Mouse (Mus musculus) stomach, embryonic 14.5 days (tissue): Measurements from ENCODE around the gene Ppox. TPM values are rescaled to one million over a fixed set of nuclear protein-coding genes. Genes with fewer than 3 reads are reported as not detected.

Experiments used
- ATAC-seq: fragments of 200-750 bp; cut with Nextera tagmentation; 2 replicates; pipeline ENCODE4 v1.8.0; 2017; ENCODE audit warnings: low read depth, moderate TSS enrichment; ENCODE audit not compliant: insufficient number of reproducible peaks, insufficient read depth, low FRiP score
- H3K27ac ChIP-seq: fragments of 300-500 bp; sonication (generic); 2 replicates; pipeline ENCODE4 v1.5.1; 2014; ENCODE audit warnings: mild to moderate bottlenecking, low read length, moderate library complexity, mixed read lengths
- H3K27me3 ChIP-seq: fragments of 300-500 bp; sonication (generic); 2 replicates; pipeline ENCODE4 v1.6.1; 2014; ENCODE audit warnings: low read length, control low read depth, mixed read lengths; ENCODE audit not compliant: control insufficient read depth, insufficient read depth
- H3K36me3 ChIP-seq: fragments of 300-500 bp; sonication (generic); 2 replicates; pipeline ENCODE4 v1.6.1; 2014; ENCODE audit warnings: mild to moderate bottlenecking, control low read depth, low read length, moderate library complexity, mixed read lengths; ENCODE audit not compliant: control insufficient read depth, insufficient read depth
- H3K4me1 ChIP-seq: fragments of 300-500 bp; sonication (generic); 2 replicates; pipeline ENCODE4 v1.6.1; 2014; ENCODE audit warnings: low read length, control low read depth, mixed read lengths; ENCODE audit not compliant: control insufficient read depth, insufficient read depth
- H3K4me2 ChIP-seq: fragments of 300-500 bp; sonication (generic); replicated peaks from 2 replicates; pipeline ENCODE4 v1.6.1; 2014; ENCODE audit warnings: low read depth, low read length, control low read depth
- H3K4me3 ChIP-seq: fragments of 300-500 bp; sonication (generic); 2 replicates; pipeline ENCODE4 v1.5.1; 2014; ENCODE audit warnings: low read depth, low read length, control low read depth
- H3K9ac ChIP-seq: fragments of 300-500 bp; sonication (generic); replicated peaks from 2 replicates; pipeline ENCODE4 v1.6.1; 2014; ENCODE audit warnings: low read depth, mild to moderate bottlenecking, control low read depth, low read length, moderate library complexity, mixed read lengths
- H3K9me3 ChIP-seq: fragments of 300-500 bp; sonication (generic); 2 replicates; pipeline ENCODE4 v1.6.1; 2016; ENCODE audit warnings: low read depth, low read length, control low read depth; ENCODE audit not compliant: control insufficient read depth
- WGBS: fragments of 180-500 bp; shearing (Covaris S2); extraction: QIAGEN DNeasy Blood & Tissue Kit; methylation state at CpG from one replicate; pipeline ENCODE4 v1.1.7; 2014; 5-methylcytosine and 5-hydroxymethylcytosine counted together
- polyA plus RNA-seq: library from polyadenylated mRNA; unstranded; fragments of >200 nt; fragmentation: Nextera tagmentation; extraction: Ambion mirVana; gene quantifications from 2 replicates; pipeline ENCODE4 v1.2.1, GENCODE M21; 2014

Gene Ppox
- polyA plus RNA-seq, 1 experiment from 2014 or later: 56.7 TPM

DNA sequence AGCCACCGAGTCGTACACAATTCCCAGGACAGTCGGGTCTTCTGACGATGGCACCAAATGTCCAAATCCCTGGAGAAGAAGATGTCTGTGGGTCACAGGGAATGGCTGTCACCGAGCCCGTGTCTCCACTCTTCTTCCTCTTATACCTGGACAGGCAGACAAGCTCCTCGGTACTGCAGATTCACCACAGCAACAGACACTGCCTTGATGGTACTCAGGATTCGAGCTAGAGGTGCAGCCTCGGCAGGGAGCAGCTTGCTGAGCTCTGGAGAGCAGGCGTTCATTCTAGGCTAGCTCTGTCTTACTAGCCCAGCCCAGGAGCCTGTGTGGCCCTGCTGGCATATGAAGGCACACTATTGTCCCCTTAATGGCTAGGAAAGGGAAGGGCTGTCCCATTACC, 3.2 kb downstream of the Ppox start:
- H3K4me3 ChIP-seq: no peak overlapping the region
- no peak for ATAC-seq

DNA sequence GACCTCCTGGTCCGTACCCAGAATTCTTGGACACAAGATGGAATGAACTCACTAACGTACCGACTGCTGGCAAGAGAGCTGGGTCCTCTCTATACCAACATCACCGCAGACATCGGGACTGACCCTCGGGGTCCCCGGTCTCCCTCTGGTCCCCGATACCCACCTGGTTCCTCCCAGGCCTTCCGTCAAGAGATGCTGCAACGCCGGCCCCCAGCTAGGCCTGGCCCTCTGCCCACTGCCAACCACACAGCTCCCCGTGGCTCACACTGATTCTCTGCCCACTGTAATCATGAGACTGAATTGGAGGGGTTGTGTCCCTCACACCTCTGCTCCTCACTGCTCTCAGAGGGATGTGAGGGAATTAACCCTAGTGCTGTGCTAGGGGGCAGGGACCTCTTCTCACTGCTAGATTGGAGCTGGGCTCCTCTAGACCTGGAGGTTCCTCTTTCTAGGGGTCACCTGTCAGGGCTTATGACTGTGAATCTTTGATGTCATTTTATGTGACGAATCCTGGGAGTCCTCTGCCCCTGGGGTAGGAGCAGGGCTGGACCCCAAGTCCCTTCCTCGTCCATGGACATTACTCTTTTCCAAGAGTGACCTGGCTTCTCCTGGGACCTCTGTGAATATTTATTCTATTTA, 4.8 kb downstream of the Ppox start:
- 91% methylated on average over 14 of the region's 14 CpGs for whole genome bisulfite sequencing
- no peak for ATAC-seq
- H3K4me2 ChIP-seq: no peak overlapping the region
- peaks cover 18% of the 10 kb centered on the region for H3K4me1 ChIP-seq
- no peaks in the 10 kb centered on the region for H3K9me3 ChIP-seq
- H3K27me3 ChIP-seq: no peaks in the 10 kb centered on the region
- H3K4me3 ChIP-seq: no peak overlapping the region
- no peak overlapping the region for H3K9ac ChIP-seq
- no peak overlapping the region for H3K27ac ChIP-seq
- H3K36me3 ChIP-seq: peaks cover 56% of the 10 kb centered on the region

More for the DNA sequence above, 3.2 kb downstream of the Ppox start:
- Histone ChIP-seq H3K4me1 (peaks cover 15% of the 10 kb centered on the region), H3K27ac (no peak overlapping the region), H3K4me2 (no peak overlapping the region), H3K9ac (no peak overlapping the region), H3K27me3 (no peaks in the 10 kb centered on the region), H3K9me3 (no peaks in the 10 kb centered on the region), H3K36me3 (peaks cover 63% of the 10 kb centered on the region)
- WGBS: 90% methylated on average over 10 of the region's 10 CpGs

DNA sequence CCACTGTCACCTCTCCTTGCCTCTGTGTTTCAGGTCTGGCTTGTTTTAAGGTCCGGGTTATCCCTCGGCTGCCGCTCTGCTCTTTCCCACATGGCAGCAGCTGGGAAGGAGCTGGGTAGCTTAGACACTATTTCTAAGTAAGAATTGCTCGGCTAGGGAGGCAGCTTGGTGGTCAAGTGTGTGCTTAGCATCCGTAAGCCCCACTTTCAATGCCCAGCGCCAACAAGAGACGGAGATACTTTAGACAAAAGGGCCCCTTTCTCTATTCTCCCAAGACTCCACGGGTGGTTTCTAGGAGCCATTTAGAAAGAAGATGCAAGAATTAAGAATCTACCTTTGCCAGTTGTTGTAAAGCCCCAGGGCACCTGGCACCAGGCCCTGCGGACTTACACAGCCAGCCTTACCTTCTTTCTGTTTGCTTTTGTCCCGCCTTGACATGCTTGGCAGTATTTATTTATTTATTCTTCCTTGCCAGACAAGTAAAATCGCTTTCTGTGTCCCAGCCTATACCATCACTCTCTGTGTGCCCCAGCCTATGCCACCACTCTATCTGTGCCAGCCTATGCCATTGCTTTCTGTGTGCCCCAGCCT, 5.7 kb downstream of the Ppox start:
- H3K9ac ChIP-seq: no peak overlapping the region
- H3K27me3 ChIP-seq: no peaks in the 10 kb centered on the region
- WGBS: 85% methylated on average over 11 of the region's 11 CpGs
- H3K9me3 ChIP-seq: no peaks in the 10 kb centered on the region
- H3K36me3 ChIP-seq: peaks cover 56% of the 10 kb centered on the region
- H3K4me3 ChIP-seq: no peak overlapping the region
- H3K27ac ChIP-seq: no peak overlapping the region
- H3K4me2 ChIP-seq: no peak overlapping the region
- ATAC-seq: no peak
- H3K4me1 ChIP-seq: peaks cover 21% of the 10 kb centered on the region

DNA sequence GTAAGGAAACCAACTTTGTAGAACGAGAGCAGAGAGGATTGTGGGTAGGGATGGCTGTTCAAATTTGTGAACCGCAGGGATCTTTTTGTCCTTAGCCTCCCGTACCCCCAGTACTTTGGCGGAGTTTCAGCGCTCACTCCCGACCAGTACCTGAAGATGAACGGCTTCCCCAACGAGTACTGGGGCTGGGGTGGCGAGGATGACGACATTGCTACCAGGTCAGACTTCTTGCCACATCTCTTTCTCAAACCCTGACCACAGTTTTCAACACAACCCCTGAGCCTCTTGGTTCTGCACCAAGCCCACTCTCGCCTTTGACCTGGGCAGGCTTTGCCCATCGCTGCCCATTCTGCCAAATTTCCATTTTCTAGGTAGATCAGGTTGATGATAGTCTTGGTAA, 6.8 kb downstream of the Ppox start:
- 90% methylated on average over 12 of the region's 12 CpGs for WGBS
- no peak overlapping the region for H3K27ac ChIP-seq

DNA sequence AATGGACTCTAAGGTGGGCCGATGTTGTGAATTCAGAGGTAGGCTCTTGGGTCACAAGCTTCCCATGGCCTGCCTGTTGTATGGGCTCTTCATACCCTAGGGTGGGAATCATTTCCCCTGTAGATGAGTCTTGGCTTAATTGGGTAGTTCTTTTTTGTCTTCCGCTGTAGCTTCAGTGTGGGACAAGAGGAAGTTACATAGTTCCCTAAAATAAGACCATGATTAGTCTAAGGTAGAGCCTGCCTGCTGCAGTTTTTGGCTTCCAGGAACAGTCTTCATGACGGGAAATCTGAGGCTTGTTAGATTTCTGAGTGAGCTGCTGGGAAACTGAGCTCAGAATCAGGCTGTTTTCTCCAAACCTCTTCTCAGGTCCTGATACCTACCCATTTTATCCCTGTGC, 8.9 kb downstream of the Ppox start:
- H3K4me1 ChIP-seq: peaks cover 12% of the 10 kb centered on the region
- no peak overlapping the region for H3K4me3 ChIP-seq
- no peak for ATAC-seq
- peaks cover 39% of the 10 kb centered on the region for H3K36me3 ChIP-seq
- no peaks in the 10 kb centered on the region for H3K9me3 ChIP-seq
- WGBS: 88% methylated on average over 3 of the region's 3 CpGs
- H3K4me2 ChIP-seq: peak overlapping the region; percentile 85; the same call in 1 of the 2 replicates
- no peaks in the 10 kb centered on the region for H3K27me3 ChIP-seq
- H3K27ac ChIP-seq: no peak overlapping the region
- H3K9ac ChIP-seq: no peak overlapping the region

More for the DNA sequence above, 6.8 kb downstream of the Ppox start:
- Histone ChIP-seq H3K4me1 (peaks cover 12% of the 10 kb centered on the region), H3K36me3 (peaks cover 56% of the 10 kb centered on the region), H3K9ac (no peak overlapping the region), H3K4me2 (no peak overlapping the region), H3K4me3 (no peak overlapping the region), H3K9me3 (no peaks in the 10 kb centered on the region), H3K27me3 (no peaks in the 10 kb centered on the region)
- no peak for ATAC-seq

DNA sequence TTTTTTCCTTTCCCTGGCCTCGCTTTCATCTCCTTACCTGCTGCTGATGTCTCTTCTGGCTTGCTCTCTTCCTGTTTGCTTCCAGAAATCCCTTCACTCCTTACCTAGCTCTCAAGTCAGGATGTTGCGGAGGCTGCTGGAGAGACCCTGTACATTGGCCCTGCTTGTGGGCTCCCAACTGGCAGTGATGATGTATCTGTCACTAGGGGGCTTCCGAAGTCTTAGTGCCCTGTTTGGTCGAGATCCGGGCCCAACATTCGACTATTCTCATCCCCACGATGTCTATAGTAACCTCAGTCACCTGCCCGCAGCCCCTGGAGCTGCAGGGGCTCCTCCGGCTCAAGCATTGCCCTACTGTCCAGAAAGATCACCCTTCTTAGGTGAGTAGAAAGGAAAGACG, 9.4 kb downstream of the Ppox start:
- 66% methylated on average over 10 of the region's 10 CpGs for WGBS
- H3K4me2 ChIP-seq: peak overlapping the region; percentile 85
- H3K9ac ChIP-seq: no peak overlapping the region
- H3K27me3 ChIP-seq: no peaks in the 10 kb centered on the region
- no peak for ATAC-seq
- H3K27ac ChIP-seq: no peak overlapping the region
- peak overlapping the region; percentile 70; the same call in 1 of the 2 replicates for H3K4me3 ChIP-seq
- H3K9me3 ChIP-seq: no peaks in the 10 kb centered on the region
- H3K4me1 ChIP-seq: peaks cover 12% of the 10 kb centered on the region
- H3K36me3 ChIP-seq: peaks cover 34% of the 10 kb centered on the region

DNA sequence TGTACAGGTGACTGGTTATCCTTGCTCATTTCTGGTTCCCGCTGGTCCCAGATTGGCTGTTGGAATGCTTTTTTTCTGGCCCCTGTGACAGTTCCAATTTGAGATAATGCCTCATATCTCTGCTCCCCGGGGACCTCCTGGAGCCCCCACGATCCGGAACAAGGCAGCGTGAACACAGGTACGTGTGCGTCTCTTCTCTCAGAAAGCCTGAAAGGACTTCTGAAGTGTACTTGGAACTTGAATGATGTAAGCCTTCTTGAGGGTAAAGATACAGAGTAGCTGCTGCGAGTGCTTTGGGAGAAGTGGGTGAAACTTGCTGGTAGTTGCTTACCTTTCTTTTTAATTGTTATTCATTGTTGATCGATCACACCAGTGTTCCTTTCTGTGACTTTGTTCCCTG, 9.8 kb downstream of the Ppox start:
- Histone ChIP-seq H3K27ac (no peak overlapping the region; the same call in 1 of the 2 replicates), H3K4me3 (peak overlapping the region; percentile 70)
- no peak for ATAC-seq

DNA sequence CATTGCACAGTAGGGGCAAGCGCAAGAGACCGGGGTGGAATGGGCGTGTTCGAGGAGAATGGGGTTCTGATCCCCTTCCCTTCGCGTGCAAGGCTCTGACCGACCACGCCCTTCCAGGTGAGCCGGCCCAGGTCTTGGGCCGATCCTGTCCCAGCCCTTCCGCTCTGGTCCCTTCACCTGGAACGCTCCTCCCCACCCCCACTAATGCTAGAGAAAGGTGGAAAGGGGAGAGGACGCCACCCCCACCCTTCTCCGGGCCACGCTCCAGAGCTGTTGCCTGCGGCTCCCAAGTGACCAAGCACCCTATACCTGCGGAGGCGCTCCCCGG, 10.4 kb downstream of the Ppox start:
- no peaks in the 10 kb centered on the region for H3K9me3 ChIP-seq
- H3K4me2 ChIP-seq: peak overlapping the region; percentile 85
- H3K27ac ChIP-seq: peak overlapping the region; percentile 74; the same call in 1 of the 2 replicates
- peak overlapping the region; percentile 66 for H3K9ac ChIP-seq
- under 1% methylated on average over 19 of the region's 19 CpGs for WGBS
- peak overlapping the region; percentile 70 for H3K4me3 ChIP-seq
- peak; percentile 87 for ATAC-seq
- peaks cover 12% of the 10 kb centered on the region for H3K4me1 ChIP-seq
- H3K36me3 ChIP-seq: peaks cover 24% of the 10 kb centered on the region
- no peaks in the 10 kb centered on the region for H3K27me3 ChIP-seq

More for the DNA sequence above, 9.8 kb downstream of the Ppox start:
- Histone ChIP-seq H3K4me2 (peak overlapping the region; percentile 85), H3K36me3 (peaks cover 30% of the 10 kb centered on the region), H3K9me3 (no peaks in the 10 kb centered on the region), H3K4me1 (peaks cover 12% of the 10 kb centered on the region), H3K9ac (peak overlapping the region; percentile 66; the same call in 1 of the 2 replicates), H3K27me3 (no peaks in the 10 kb centered on the region)
- 38% methylated on average over 9 of the region's 9 CpGs for WGBS
